Mouse (Mus musculus): ENCODE measurements around the gene Gm30191. TPM values are rescaled to one million over a fixed set of nuclear protein-coding genes. Genes with fewer than 3 reads are reported as not detected.

Gene Gm30191
- polyA plus RNA-seq, 1 experiment from 2014 or later, result not detected

DNA sequence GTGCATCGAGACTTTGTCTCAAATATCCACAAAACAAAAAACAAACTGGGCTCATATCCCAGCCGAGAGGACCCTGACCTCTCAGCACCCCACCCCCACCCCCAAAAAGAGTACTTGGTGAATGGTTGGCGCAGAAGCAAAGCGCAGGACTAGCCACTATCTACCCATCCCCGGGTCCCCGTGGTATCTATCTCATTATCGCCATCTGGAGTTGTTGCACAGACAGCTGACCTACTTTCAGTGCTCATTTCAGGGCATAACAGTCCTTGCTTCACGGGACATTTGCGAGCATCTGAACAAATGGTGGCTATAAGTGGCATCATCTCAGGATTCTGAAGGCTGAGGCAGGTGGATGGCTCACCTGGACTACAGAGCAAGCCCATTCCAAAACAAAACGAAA is 8.0 kb upstream of the Gm30191 start:
- H3K9ac ChIP-seq, result peak overlapping the region; percentile 72
- H3K27me3 ChIP-seq (replicated peaks), result peaks cover 37% of the 10 kb centered on the region
- peak overlapping the region; percentile 52 for H3K4me3 ChIP-seq
- no peak for ATAC-seq (ENCODE audit: extremely low read depth, insufficient number of reproducible peaks, low FRiP score, low TSS enrichment)
- WGBS, result 11% methylated on average over 10 of the region's 10 CpGs
- H3K36me3 ChIP-seq, result no peaks in the 10 kb centered on the region
- H3K4me1 ChIP-seq, result peaks cover 16% of the 10 kb centered on the region
- H3K9me3 ChIP-seq, result no peaks in the 10 kb centered on the region
- H3K4me2 ChIP-seq, result peak overlapping the region; percentile 83
- no peak overlapping the region for H3K27ac ChIP-seq (replicated peaks)

DNA sequence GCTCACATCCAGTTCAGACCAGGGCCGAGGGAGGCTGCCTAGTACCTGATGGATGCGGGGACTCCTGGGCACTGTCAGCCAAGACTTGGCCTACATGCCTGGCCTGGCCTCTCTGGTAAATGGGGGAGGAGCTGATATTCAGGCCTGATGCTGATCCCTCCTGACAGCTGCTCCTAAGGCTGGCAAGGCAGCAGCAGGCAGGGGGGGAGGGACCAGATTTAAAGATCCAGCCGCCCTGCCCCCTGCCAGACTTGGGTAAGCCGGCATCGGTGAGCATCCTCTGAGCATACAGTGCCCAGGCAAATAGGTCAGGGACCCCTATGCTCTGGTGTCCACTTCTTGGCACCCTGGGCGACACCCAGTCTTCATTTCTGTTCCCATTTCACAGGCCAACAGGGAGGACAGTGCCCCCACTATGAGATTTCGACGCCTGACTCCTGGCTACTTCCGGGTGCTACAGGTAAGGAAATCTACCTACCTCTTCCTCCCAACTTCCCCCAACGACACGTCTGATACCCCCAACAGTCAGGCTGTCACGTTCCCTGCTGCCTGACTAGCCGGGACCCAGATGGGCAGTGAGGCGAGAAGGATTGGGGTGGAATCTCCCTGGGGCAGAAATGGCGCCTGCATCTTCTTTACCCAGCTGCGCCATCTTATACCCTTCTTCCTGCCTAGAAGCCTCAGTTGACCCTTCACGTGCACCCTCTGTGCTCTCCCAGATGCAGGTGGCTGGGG is 3.1 kb upstream of the Gm30191 start, which contains the start of gene E130218I03Rik:
E130218I03Rik (plus strand) TSS at position 147 of the 735 bp plus-strand sequence.
- Histone ChIP-seq H3K9ac (peak within 1 kb of the TSS; percentile 88), H3K27me3 (replicated peaks) (peaks cover 29% of the 10 kb centered on the region), H3K4me1 (peaks cover 20% of the 10 kb centered on the region), H3K4me2 (peak within 1 kb of the TSS; percentile 98), H3K4me3 (peak within 1 kb of the TSS; percentile 79), H3K9me3 (no peaks in the 10 kb centered on the region), H3K36me3 (no peaks in the 10 kb centered on the region), H3K27ac (replicated peaks) (no peak within 1 kb of the TSS)
- no peak for ATAC-seq (ENCODE audit: extremely low read depth, insufficient number of reproducible peaks, low FRiP score, low TSS enrichment)
- 87% methylated on average over 17 of the region's 17 CpGs for WGBS

DNA sequence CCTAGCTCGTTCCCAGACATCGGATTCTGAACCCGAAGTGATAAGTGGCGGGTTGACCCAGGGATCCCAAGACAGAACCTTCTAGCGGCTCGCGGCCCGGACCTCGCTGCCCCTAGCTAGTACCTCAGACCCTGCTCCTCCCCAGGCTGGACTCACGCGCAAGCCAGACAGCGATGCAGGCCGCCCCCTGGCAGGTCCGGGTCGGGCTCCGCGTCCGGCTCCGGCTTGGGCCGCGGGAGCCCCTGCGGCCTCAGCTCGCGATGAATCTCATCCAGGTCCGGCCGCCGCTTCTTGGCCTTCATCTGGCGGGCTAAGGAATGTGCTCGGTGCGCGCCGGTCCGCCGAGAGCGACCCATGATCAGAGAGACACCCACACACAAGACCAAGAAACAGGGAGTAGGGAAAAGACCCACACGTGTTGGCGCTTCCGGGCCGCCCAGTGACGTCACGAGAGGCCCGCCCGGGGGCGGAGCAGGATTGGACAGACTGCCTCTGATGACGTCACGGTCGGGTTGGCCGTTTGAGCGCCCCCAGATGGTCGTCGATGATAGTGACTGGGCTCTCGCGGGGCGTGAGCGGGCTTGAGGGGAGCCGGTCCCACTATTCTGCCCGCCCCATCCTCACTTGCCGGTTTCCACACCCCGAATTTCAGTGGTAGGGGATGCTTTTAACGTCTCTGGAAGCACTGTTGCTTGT is 1.4 kb upstream of the Gm30191 start, which contains the start of gene Zfp593:
Zfp593 (minus strand) TSS at position 445 of the 696 bp plus-strand sequence.
- peak; percentile 80 for ATAC-seq (ENCODE audit: extremely low read depth, insufficient number of reproducible peaks, low FRiP score, low TSS enrichment)
- H3K4me1 ChIP-seq, result peaks cover 27% of the 10 kb centered on the region
- H3K9me3 ChIP-seq, result no peaks in the 10 kb centered on the region
- H3K4me3 ChIP-seq, result peak within 1 kb of the TSS; percentile 79
- under 1% methylated on average over 60 of the region's 60 CpGs for WGBS
- peak within 1 kb of the TSS; percentile 88 for H3K9ac ChIP-seq
- H3K27me3 ChIP-seq (replicated peaks), result peaks cover 44% of the 10 kb centered on the region
- no peak within 1 kb of the TSS for H3K27ac ChIP-seq (replicated peaks)
- H3K36me3 ChIP-seq, result no peaks in the 10 kb centered on the region
- peak within 1 kb of the TSS; percentile 98 for H3K4me2 ChIP-seq

DNA sequence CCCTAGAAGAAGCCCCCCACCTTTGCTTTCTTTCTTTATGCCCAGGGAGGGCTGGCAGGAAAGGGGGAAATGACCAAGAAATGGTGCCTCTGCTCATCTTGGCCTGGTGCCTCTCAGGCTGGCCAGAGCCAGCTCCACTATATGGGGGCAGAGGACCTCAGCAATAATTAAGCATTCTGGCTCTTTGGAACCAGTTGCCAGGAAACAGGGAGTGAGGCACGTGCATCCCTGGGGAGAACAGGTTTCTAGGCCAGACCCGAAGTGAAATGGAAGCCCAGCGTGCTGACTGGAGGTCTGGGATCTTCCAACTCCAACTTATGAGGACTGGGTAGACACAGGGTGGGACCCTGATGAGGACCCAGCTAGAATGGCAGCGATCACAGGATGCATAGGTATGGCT is 479 bp upstream of the Gm30191 start:
- H3K27me3 ChIP-seq (replicated peaks), result peaks cover 53% of the 10 kb centered on the region
- WGBS, result 53% methylated on average over 4 of the region's 4 CpGs
- peaks cover 37% of the 10 kb centered on the region for H3K4me1 ChIP-seq
- no peak overlapping the region for H3K4me3 ChIP-seq
- no peaks in the 10 kb centered on the region for H3K9me3 ChIP-seq
- no peaks in the 10 kb centered on the region for H3K36me3 ChIP-seq
- ATAC-seq (ENCODE audit: extremely low read depth, insufficient number of reproducible peaks, low FRiP score, low TSS enrichment), result no peak
- no peak overlapping the region for H3K27ac ChIP-seq (replicated peaks)
- H3K4me2 ChIP-seq, result no peak overlapping the region
- H3K9ac ChIP-seq, result no peak overlapping the region

DNA sequence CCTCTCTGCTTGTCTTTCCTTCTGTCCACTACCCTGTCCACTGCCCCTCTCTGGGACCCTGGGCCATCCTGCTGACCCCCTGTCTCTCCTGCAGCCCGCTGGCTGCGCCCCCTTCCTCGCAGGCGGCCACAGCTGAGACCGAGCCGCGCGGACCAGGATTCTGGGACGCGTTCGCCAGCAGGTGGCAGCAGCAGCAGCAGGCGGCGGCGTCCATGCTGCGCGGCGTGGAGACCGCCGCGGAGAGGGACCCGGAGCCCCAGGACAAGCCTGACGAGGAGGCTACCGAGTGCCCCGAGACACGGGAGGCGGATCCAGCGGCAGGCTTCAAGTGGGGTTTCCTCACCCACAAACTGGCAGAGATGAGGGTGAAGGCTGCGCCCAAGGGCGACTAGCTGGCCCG is 2.9 kb downstream of the Gm30191 start:
- peak overlapping the region; percentile 96 for H3K4me2 ChIP-seq
- H3K9ac ChIP-seq, result peak overlapping the region; percentile 76
- WGBS, result under 1% methylated on average over 30 of the region's 30 CpGs
- no peaks in the 10 kb centered on the region for H3K9me3 ChIP-seq
- no peak overlapping the region for H3K27ac ChIP-seq (replicated peaks)
- H3K4me1 ChIP-seq, result peaks cover 62% of the 10 kb centered on the region
- no peaks in the 10 kb centered on the region for H3K36me3 ChIP-seq
- no peak for ATAC-seq (ENCODE audit: extremely low read depth, insufficient number of reproducible peaks, low FRiP score, low TSS enrichment)
- H3K27me3 ChIP-seq (replicated peaks), result peaks cover 85% of the 10 kb centered on the region
- peak overlapping the region; percentile 60 for H3K4me3 ChIP-seq

DNA sequence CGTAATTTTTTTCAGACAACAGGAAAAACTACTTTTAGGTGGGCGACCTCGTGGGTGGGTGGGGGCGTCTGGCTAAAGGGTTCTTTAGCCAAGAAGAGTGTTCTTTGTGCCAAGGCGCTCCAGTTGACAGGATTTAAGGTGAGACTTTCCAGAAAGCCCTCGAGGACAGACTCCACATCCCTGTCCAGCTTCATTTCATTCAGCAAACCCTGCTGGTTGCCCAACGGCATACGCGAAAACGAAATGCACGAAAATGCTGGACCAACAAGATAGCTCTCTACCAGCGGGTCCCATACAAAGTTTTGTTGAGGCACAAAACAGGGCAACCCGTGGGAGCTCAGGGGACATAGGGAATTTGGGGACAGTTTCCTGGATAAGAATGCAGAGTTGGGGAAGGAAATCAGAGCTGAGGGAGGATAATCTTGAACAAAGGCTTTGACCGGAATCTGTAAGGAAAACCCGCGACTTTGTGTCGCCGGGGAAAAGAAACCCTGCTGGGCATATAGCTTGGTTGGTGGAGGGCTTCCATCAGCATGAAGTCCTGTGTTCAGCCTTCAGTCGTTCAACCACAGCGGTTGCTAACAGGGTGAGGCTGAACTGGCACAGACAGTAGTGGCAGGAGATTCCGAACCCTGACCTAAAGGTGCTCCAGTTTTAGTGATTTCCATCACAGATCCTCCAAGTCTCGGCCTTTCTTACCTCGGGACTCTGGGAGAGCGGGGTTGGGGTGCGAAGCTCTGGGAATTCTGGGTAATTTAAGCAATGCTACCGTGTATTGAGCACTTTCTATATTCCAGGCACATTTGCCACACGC is 3.6 kb downstream of the Gm30191 start:
- Histone ChIP-seq H3K36me3 (no peaks in the 10 kb centered on the region), H3K9ac (peak overlapping the region; percentile 77), H3K4me2 (peak overlapping the region; percentile 96), H3K4me3 (peak overlapping the region; percentile 60), H3K4me1 (peaks cover 65% of the 10 kb centered on the region), H3K27me3 (replicated peaks) (peaks cover 91% of the 10 kb centered on the region), H3K9me3 (no peaks in the 10 kb centered on the region), H3K27ac (replicated peaks) (no peak overlapping the region)
- no peak for ATAC-seq (ENCODE audit: extremely low read depth, insufficient number of reproducible peaks, low FRiP score, low TSS enrichment)
- WGBS, result 12% methylated on average over 27 of the region's 27 CpGs

DNA sequence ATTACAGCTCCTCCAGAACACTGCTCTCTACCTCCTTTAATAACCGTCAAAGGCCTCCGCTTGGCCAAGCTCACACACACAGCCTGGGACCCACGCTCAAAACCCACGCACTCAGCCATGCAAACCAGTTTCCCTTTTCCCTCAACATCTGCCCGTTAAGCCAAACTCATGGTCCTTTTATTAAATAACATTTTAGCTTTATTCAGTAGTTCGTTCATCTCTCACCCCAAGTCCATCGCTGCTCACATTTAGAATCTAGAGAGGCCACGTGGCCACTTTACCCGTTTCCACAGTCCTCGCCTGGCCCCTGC is 4.2 kb downstream of the Gm30191 start:
- H3K4me1 ChIP-seq, result peaks cover 67% of the 10 kb centered on the region
- no peaks in the 10 kb centered on the region for H3K36me3 ChIP-seq
- peak overlapping the region; percentile 60 for H3K4me3 ChIP-seq
- H3K27ac ChIP-seq (replicated peaks), result no peak overlapping the region
- no peaks in the 10 kb centered on the region for H3K9me3 ChIP-seq
- peak overlapping the region; percentile 77 for H3K9ac ChIP-seq
- WGBS, result 15% methylated on average over 10 of the region's 10 CpGs
- ATAC-seq (ENCODE audit: extremely low read depth, insufficient number of reproducible peaks, low FRiP score, low TSS enrichment), result no peak
- H3K4me2 ChIP-seq, result peak overlapping the region; percentile 96
- H3K27me3 ChIP-seq (replicated peaks), result peaks cover 91% of the 10 kb centered on the region

DNA sequence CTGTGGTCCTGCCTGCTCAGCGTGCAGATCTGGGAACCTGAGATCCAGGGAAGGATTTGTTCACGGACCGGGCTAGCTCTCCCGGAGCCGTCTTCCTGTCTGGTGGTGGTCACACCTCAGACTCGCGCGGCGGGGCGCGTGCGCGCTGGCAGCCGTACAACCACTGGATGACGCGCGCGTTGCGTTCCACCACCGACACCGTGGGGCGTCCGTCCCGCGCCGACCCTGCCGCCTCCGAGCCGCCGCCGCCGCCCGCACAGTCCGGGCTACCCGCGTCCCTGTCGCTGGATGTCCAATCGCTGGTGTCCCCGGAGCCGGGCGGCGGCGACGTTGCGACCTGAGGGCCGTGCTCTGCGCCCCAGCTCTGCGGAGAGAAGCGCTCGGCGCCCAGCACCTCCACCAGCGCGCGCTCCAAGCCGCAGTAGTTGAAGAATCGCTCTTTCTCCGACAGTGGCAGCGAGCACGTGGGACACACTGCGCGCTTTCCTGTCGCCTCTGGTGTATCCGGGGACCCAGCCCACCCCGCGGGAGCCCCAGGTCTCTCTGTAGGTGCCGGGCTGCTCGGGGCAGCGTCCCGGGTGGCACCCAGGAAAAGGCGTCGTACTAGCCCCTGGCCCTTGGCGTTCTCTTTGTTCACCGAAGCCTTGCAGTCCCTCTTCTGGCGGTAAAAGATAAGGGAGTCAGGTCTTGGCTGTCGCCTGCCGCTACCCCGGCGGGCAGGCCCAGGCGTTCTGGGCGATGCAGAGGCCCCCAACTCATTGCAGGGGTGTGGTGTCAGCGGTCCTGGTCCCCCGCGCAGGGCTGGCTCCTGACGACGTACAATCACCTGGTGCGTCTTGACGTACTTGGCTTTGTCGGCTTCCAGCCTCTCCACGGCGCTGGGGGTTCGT is 4.8 kb downstream of the Gm30191 start:
- H3K9me3 ChIP-seq, result no peaks in the 10 kb centered on the region
- H3K4me3 ChIP-seq, result peak overlapping the region; percentile 60
- 1% methylated on average over 90 of the region's 91 CpGs for WGBS
- peak overlapping the region; percentile 77 for H3K9ac ChIP-seq
- peaks cover 72% of the 10 kb centered on the region for H3K4me1 ChIP-seq
- no peak overlapping the region for H3K27ac ChIP-seq (replicated peaks)
- ATAC-seq (ENCODE audit: extremely low read depth, insufficient number of reproducible peaks, low FRiP score, low TSS enrichment), result no peak
- H3K4me2 ChIP-seq, result peak overlapping the region; percentile 96
- H3K27me3 ChIP-seq (replicated peaks), result peaks cover 86% of the 10 kb centered on the region
- H3K36me3 ChIP-seq, result no peaks in the 10 kb centered on the region

DNA sequence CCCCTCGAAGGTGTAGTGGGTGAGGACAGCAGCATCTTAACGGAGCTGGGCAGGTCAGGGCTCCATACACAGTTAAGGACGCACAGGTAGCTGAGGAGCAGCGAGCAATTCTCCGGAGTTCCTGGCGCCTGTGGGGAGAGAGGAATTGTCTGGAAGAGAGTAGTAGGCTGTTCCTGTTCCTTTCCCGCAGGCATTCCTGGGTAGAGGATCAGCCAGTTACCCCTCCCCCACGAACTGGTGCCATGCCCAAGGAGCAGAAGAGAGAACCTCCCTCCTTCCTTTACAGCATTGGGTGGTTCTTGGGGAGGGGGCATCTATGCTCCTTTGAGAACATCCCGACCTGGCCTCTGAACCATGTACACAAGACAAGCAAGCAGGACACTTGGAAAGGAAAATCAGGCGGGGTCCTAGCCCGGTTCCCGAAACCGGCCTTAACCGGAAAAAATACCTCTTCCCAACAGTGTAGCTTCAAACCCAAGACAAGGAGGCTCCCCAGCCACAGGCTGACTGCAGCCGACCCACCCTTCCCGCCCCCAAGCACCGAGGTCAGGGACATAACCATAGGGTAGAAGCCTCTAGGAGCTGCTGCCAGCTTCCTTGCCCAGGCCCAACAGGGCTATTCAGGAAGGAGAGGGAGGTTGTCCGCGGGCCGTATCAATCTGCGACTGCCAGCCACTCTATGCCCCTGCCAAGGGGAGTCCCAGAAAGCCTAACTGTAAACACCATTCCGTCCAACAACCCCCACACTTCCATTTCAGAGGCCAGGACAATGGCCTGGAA is 5.6 kb downstream of the Gm30191 start:
- Histone ChIP-seq H3K36me3 (no peaks in the 10 kb centered on the region), H3K27me3 (replicated peaks) (peaks cover 77% of the 10 kb centered on the region), H3K4me1 (peaks cover 81% of the 10 kb centered on the region), H3K9ac (peak overlapping the region; percentile 77), H3K4me3 (peak overlapping the region; percentile 60), H3K27ac (replicated peaks) (peak overlapping the region; percentile 58; the same call in 1 of the 2 replicates), H3K4me2 (peak overlapping the region; percentile 96), H3K9me3 (no peaks in the 10 kb centered on the region)
- ATAC-seq (ENCODE audit: extremely low read depth, insufficient number of reproducible peaks, low FRiP score, low TSS enrichment), result no peak
- 17% methylated on average over 22 of the region's 22 CpGs for WGBS
